Mouse (Mus musculus) stomach, postnatal 0 days (tissue): Measurements from ENCODE around the gene Tsfm.

Source experiments
- CTCF ChIP-seq: IDR thresholded peaks from 2 replicates; pipeline ENCODE4 v1.5.1; 2016; ENCODE audit warnings: antibody characterized with exemption, low read depth, mild to moderate bottlenecking, moderate library complexity
- EP300 ChIP-seq: optimal IDR thresholded peaks from 2 replicates; pipeline ENCODE3; 2016; ENCODE audit warnings: antibody characterized with exemption

DNA sequence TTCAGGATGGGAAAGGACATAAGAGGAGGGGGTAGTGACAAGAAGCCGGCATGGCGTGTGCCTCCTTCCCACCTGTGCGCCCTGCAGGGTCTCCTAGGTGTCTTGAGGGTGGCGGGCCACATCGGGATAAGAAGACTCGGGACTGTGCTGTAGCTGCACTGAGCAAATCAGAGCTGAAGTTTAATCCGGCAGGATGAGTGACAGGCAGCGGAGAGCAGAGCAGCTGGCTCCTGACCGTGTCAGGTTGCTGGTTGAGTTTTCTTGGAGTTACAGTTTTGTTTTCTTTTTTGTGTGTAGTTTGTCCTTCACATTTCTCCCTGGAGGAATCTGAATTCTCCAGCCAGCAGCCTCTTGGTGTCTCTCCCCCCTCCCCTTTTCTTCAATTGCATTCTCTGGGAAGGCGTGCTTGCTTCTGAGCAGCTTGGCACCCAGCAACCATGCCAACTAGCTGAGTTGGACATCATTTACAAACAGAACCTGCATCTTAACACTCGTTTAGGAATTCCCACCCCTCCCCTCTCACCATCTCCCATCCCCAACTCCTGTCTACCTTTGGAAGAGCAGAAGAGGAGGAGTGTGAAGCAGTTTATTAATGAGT is 49.6 kb downstream of the Tsfm start:
- TF ChIP-seq CTCF, result no peak
- no peak for TF ChIP-seq EP300
